In the genomic region with DNA sequence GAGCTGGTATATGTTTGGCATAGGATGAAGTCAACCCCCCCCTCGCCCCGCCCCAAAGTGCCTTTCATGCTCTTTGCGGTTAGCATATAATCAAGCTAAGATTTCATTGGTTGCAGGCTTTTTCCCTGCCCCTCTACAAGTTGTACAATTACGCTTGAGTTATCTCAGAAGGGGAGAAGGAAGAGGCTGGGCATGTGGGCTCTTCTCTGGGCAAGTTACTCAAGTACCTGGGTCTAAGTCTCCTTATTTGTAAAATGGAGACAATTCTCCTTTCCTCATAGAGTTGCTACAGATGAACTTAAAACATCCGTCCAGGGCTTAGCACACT, we compare ENCODE assay signal across 1 mouse cellular context.
TF ChIP-seq lines count a peak whose summit lies in the region.

No protein-coding gene starts in this region.

TF ChIP-seq in MEL, 35 proteins besides CTCF, POLR2A, EP300 and RAD21 (continued from another document):
- TF ChIP-seq E2F4 (IDR thresholded peaks at IDR 0.05; ENCODE audit: borderline replicate concordance, low read depth, low read length): no peak
- peak; percentile 96 for TF ChIP-seq TBP (IDR thresholded peaks at IDR 0.05; ENCODE audit: low read depth, low read length)
